Mouse (Mus musculus) spleen, postnatal 36 days (tissue): ENCODE measurements around the gene Nudt11.
"Not testable (repeated sequence)": the region's sequence is repeated elsewhere in the genome, so short reads cannot be mapped to it uniquely, and the experiment has no call there.

Source experiments
- DNase-seq, 2 experiments: peaks; one replicate each; pipeline ENCODE4 v3.0.0; 2022; ENCODE audit warnings: low spot score in 2 of 2, mixed read lengths in 1 of 2

The Nudt11 gene

DNA sequence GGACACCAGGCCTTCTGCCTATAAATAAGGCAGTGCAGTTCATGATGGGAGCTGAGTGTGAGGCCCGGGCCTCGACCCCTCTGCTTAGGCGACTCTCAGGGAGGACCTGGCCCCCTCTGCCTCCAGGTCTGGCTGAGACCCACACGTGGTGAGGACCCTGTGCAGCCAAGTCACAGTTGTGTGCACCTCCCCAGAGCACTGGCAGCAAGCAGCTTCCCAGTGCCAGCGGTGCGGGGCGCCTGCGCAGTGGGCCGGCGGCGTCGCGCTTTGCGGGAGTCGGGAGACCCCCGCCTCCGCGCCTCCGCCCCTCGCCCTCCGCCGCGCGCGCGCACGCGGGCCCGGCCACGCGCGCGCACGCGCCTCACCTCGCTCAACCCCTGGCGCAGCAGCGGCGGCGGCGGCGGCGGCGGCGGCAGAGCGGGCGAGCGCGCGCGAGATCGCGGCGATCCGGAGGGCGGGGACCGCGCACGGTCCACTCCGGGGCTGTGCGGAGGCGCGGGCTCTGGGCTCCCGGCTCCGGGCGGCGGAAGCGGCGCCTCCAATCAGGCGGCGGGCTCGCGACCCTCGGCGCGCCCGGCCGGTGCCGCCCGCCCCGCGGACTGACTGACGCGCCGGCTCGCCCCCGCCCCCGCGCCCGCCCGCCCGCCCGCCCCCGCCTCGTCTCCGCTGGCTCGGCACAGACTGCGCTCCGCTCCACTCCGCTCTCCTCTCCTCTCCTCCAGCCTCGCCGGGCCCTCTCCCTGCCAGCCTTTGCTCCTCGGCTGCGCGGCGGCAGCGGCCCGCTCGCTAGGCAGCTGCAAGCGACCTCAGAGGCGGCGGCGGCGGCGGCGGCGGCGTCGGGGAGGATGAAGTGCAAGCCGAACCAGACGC lies at the start of gene Nudt11:
TSS of gene Nudt11 (plus strand) at position 388 of the 870 bp plus-strand sequence.
- DNase-seq: not testable (repeated sequence)

GRCm38 (mm10) chrX:6047936-6048614 lies 822 bp downstream of the Nudt11 start:
- DNase-seq: not testable (repeated sequence)

GRCm38 (mm10) chrX:6061563-6061962 lies 14.3 kb downstream of the Nudt11 start:
- no peak for DNase-seq

- no peak for DNase-seq
Observed at GRCm38 (mm10) chrX:6082954-6083680, 35.9 kb downstream of the Nudt11 start, which contains the start of gene AU022751. Gene AU022751, minus strand, starts transcription at chrX:6083419.

DNA sequence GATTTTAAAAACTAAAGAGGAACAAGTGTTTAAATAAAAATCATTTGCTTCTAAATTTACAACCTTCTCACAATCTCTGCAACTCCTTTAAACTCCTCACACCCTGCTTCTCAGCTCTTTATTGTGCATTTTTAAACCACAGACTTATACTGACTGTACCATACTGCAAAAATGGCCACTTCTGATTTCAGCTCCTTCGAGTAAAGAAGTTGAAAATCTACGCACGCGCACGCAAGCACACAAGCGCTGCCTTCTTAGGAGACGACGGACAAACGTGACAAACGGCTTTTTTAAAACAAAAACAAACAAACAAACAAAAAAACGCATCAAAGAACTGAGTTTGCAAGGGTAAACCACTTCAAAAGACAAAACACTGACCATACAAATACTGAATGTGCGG lies 44.3 kb downstream of the Nudt11 start:
- DNase-seq: no peak

DNA sequence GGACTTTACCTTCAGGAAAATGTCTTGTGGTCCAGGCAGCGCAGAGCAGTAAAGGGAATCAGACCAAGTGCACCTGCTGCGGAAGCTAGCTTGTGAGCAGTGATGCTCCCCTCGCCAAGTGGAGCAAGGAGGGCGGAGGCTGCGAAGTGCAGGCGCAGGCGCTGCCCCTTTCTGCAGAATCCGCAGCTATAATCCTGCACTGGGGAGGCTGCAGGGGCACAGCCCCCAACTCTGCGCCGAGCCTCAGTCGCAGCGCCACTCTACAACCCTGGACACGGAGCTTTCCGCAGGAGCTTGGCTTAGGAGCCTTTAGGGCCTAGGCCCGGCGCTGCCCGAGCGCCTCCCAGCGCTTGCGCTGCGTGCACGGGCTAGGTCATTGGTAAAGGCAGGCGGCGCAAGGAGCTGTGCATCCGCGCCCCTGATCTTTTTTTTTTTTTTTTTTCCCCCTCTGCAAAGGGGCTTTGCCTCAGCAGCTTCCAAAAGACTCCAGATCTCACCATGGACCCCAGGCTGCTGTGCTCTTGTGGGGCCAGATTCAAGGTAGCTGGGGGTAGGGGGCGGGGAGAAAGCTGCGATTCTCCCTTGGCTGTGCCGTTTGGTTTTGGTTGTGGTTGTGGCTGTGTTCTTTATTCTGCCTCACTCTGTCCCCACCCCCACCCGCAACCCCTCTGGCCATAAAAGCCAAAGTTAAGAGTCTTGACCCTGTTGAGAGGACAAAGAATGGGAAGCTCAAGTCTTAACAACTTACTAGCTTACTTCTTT lies 44.9 kb downstream of the Nudt11 start:
- DNase-seq: no peak
